Mouse (Mus musculus) forebrain, embryonic 11.5 days (tissue): ENCODE measurements around the gene Ttc28. TPM values are rescaled to one million over a fixed set of nuclear protein-coding genes. Genes with fewer than 3 reads are reported as not detected.
"Not testable (repeated sequence)": the region's sequence is repeated elsewhere in the genome, so short reads cannot be mapped to it uniquely, and the experiment has no call there.

Experiments used
- ATAC-seq: fragments of 200-750 bp; cut with Nextera tagmentation; replicated peaks from 2 replicates; pipeline ENCODE4 v1.8.0; 2017; ENCODE audit warnings: moderate TSS enrichment; ENCODE audit not compliant: low FRiP score
- DNase-seq: peaks from one replicate; pipeline ENCODE4 v3.0.0-alpha.2; 2017; ENCODE audit warnings: low spot score
- H3K27ac ChIP-seq: fragments of 300-500 bp; sonication (generic); 2 replicates; pipeline ENCODE4 v1.5.1; 2014; ENCODE audit warnings: low read depth, low read length
- H3K27me3 ChIP-seq: fragments of 300-500 bp; sonication (generic); 2 replicates; pipeline ENCODE4 v1.6.1; 2014; ENCODE audit warnings: mild to moderate bottlenecking, low read length, mixed read lengths; ENCODE audit not compliant: control insufficient read depth, insufficient read depth
- H3K36me3 ChIP-seq: fragments of 300-500 bp; sonication (generic); 2 replicates; pipeline ENCODE4 v1.6.1; 2014; ENCODE audit warnings: mild to moderate bottlenecking, low read length, moderate library complexity, mixed read lengths; ENCODE audit not compliant: control insufficient read depth, insufficient read depth
- H3K4me1 ChIP-seq: fragments of 300-500 bp; sonication (generic); replicated peaks from 2 replicates; pipeline ENCODE4 v1.6.1; 2014; ENCODE audit warnings: low read length, mixed read lengths; ENCODE audit not compliant: control insufficient read depth, insufficient read depth
- H3K4me2 ChIP-seq: fragments of 300-500 bp; sonication (generic); 2 replicates; pipeline ENCODE4 v1.6.1; 2014; ENCODE audit warnings: low read depth, mild to moderate bottlenecking, low read length, moderate library complexity, mixed read lengths; ENCODE audit not compliant: severe bottlenecking
- H3K4me3 ChIP-seq: fragments of 300-500 bp; sonication (generic); 2 replicates; pipeline ENCODE4 v1.5.1; 2014; ENCODE audit warnings: low read depth, low read length
- H3K9ac ChIP-seq: fragments of 300-500 bp; sonication (generic); 2 replicates; pipeline ENCODE4 v1.6.1; 2014; ENCODE audit warnings: low read length
- H3K9me3 ChIP-seq: fragments of 300-500 bp; sonication (generic); 2 replicates; pipeline ENCODE4 v1.6.1; 2016; ENCODE audit warnings: low read length, mixed read lengths; ENCODE audit not compliant: control insufficient read depth
- WGBS: fragments of 180-500 bp; shearing (Covaris S2); extraction: QIAGEN DNeasy Blood & Tissue Kit; methylation state at CpG from one replicate; pipeline ENCODE4 v1.1.7; 2014; 5-methylcytosine and 5-hydroxymethylcytosine counted together
- polyA plus RNA-seq: library from polyadenylated mRNA; unstranded; fragments of >200 nt; fragmentation: Nextera tagmentation; extraction: Ambion mirVana; gene quantifications from 2 replicates; pipeline ENCODE4 v1.2.1, GENCODE M21; 2014

The Ttc28 gene
- polyA plus RNA-seq: 17.0 and 19.9 TPM in 2 replicates

GRCm38 (mm10) chr5:110879584-110880374, at the start of gene Ttc28:
TSS of gene Ttc28 (plus strand) at chr5:110879803.
- peak; percentile 93 for DNase-seq
- H3K9ac ChIP-seq: peak within 1 kb of the TSS; percentile 82
- H3K27me3 ChIP-seq: no peaks in the 10 kb centered on the region
- H3K27ac ChIP-seq: no peak within 1 kb of the TSS
- peak within 1 kb of the TSS; percentile 82 for H3K4me3 ChIP-seq
- H3K4me2 ChIP-seq: peak within 1 kb of the TSS; percentile 88
- peak; percentile 89 for ATAC-seq
- no peaks in the 10 kb centered on the region for H3K36me3 ChIP-seq
- WGBS: under 1% methylated on average over 88 of the region's 101 CpGs
- peaks cover 6% of the 10 kb centered on the region; the same call in 1 of the 2 replicates for H3K4me1 ChIP-seq
- H3K9me3 ChIP-seq: no peaks in the 10 kb centered on the region

- H3K27me3 ChIP-seq: no peaks in the 10 kb centered on the region
- H3K4me3 ChIP-seq: no peak overlapping the region
- WGBS: 91% methylated on average over 5 of the region's 5 CpGs
- H3K9ac ChIP-seq: no peak overlapping the region
- no peaks in the 10 kb centered on the region for H3K4me1 ChIP-seq
- no peaks in the 10 kb centered on the region for H3K36me3 ChIP-seq
- no peaks in the 10 kb centered on the region for H3K9me3 ChIP-seq
- DNase-seq (no peak), ATAC-seq (no peak)
- no peak overlapping the region for H3K4me2 ChIP-seq
- H3K27ac ChIP-seq: no peak overlapping the region
These were observed 48.4 kb upstream of the Ttc28 start for GRCm38 (mm10) chr5:110831036-110831720.

- no peak for ATAC-seq
- no peak overlapping the region for H3K27ac ChIP-seq
- H3K4me3 ChIP-seq: no peak overlapping the region
- 0 out of 2 replicates have a peak, but pooled peaks cover 2% of the 10 kb centered on the region for H3K4me1 ChIP-seq
- no peaks in the 10 kb centered on the region for H3K36me3 ChIP-seq
- WGBS: 38% methylated on average over 3 of the region's 3 CpGs
- no peak overlapping the region for H3K9ac ChIP-seq
- no peak overlapping the region for H3K4me2 ChIP-seq
- H3K9me3 ChIP-seq: no peaks in the 10 kb centered on the region
- DNase-seq: peak; percentile 63
- H3K27me3 ChIP-seq: no peaks in the 10 kb centered on the region
These were observed 43.6 kb upstream of the Ttc28 start for GRCm38 (mm10) chr5:110835959-110836358.

GRCm38 (mm10) chr5:110838016-110838415, 41.6 kb upstream of the Ttc28 start:
- not testable (repeated sequence) for H3K4me3 ChIP-seq

GRCm38 (mm10) chr5:110839038-110839677, 40.4 kb upstream of the Ttc28 start:
- Histone ChIP-seq H3K4me3 (peak overlapping the region; percentile 56), H3K4me2 (peak overlapping the region; percentile 73), H3K27ac (no peak overlapping the region), H3K9me3 (no peaks in the 10 kb centered on the region), H3K27me3 (no peaks in the 10 kb centered on the region), H3K36me3 (no peaks in the 10 kb centered on the region; the same call in 1 of the 2 replicates), H3K4me1 (0 out of 2 replicates have a peak, but pooled peaks cover 4% of the 10 kb centered on the region), H3K9ac (peak overlapping the region; percentile 68)
- WGBS: 9% methylated on average over 28 of the region's 28 CpGs
- DNase-seq (no peak), ATAC-seq (peak; percentile 76; the same call in 1 of the 2 replicates)

More at GRCm38 (mm10) chr5:110838016-110838415, 41.6 kb upstream of the Ttc28 start:
- ATAC-seq, DNase-seq, H3K4me1 ChIP-seq, H3K4me2 ChIP-seq, H3K9me3 ChIP-seq, H3K27me3 ChIP-seq, H3K27ac ChIP-seq, H3K9ac ChIP-seq, H3K36me3 ChIP-seq: not testable (repeated sequence)
- WGBS: 87% methylated on average over 5 of the region's 5 CpGs

GRCm38 (mm10) chr5:110839678-110840365, 39.8 kb upstream of the Ttc28 start, which contains the start of the genes Hscb and Chek2:
TSS of gene Hscb (minus strand) at chr5:110839777.
TSS of gene Chek2 (plus strand) at chr5:110839979.
- H3K4me2 ChIP-seq: peak within 1 kb of the TSS; percentile 73
- H3K9ac ChIP-seq: peak within 1 kb of the TSS; percentile 74
- no peaks in the 10 kb centered on the region for H3K27me3 ChIP-seq
- DNase-seq: peak; percentile 96
- 0 out of 2 replicates have a peak, but pooled peaks cover 4% of the 10 kb centered on the region for H3K4me1 ChIP-seq
- ATAC-seq: peak; percentile 99
- under 1% methylated on average over 41 of the region's 41 CpGs for WGBS
- H3K4me3 ChIP-seq: peak within 1 kb of the TSS; percentile 56
- H3K9me3 ChIP-seq: no peaks in the 10 kb centered on the region
- H3K36me3 ChIP-seq: no peaks in the 10 kb centered on the region; the same call in 1 of the 2 replicates
- H3K27ac ChIP-seq: peak within 1 kb of the TSS; percentile 77

GRCm38 (mm10) chr5:110840465-110840864, 39.1 kb upstream of the Ttc28 start:
- WGBS: 12% methylated on average over 4 of the region's 4 CpGs
- H3K27me3 ChIP-seq: no peaks in the 10 kb centered on the region

More at GRCm38 (mm10) chr5:110840465-110840864, 39.1 kb upstream of the Ttc28 start:
- peak overlapping the region; percentile 72 for H3K4me2 ChIP-seq
- H3K27ac ChIP-seq: peak overlapping the region; percentile 77
- H3K9ac ChIP-seq: peak overlapping the region; percentile 74
- DNase-seq (no peak), ATAC-seq (no peak)
- 0 out of 2 replicates have a peak, but pooled peaks cover 4% of the 10 kb centered on the region for H3K4me1 ChIP-seq
- no peaks in the 10 kb centered on the region; the same call in 1 of the 2 replicates for H3K36me3 ChIP-seq
- H3K4me3 ChIP-seq: peak overlapping the region; percentile 56
- H3K9me3 ChIP-seq: no peaks in the 10 kb centered on the region
